Mouse (Mus musculus): ENCODE results near the gene Rnf215. TPM values are rescaled to one million over a fixed set of nuclear protein-coding genes. Genes with fewer than 3 reads are reported as not detected.
"Not testable (repeated sequence)": the region's sequence is repeated elsewhere in the genome, so short reads cannot be mapped to it uniquely, and the experiment has no call there.

The Rnf215 gene
- polyA plus RNA-seq, 2 experiments = 4.3 to 5.1 TPM

DNA sequence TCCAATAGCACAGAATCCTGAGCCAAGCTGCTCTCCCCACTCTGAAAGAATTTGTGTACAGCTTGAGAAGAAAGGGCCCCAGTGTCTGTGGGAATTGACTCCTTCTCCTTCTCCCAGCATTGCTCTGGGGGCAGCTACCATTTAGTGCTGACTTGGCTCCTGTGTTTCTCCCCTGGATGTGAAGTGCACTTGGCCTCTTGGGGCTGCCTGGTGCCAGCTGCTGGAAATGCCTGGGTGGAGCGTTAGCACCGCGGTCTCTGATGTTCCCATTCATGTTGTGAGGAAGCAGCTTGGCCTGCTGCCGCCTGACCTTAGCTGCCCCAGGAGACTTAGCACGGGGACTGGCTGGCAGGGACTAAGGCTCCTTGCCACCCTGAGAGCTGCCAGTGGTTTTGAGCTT, 39.6 kb downstream of the Rnf215 start:
- H3K4me1 ChIP-seq (replicated peaks; ENCODE audit: control insufficient read depth in 2 of 2, insufficient read depth in 2 of 2, low read length in 1 of 2) = no peaks in the 10 kb centered on the region
- no peak overlapping the region for H3K4me3 ChIP-seq (ENCODE audit: insufficient read depth in 1 of 2, low read depth in 2 of 2, low read length in 2 of 2)
- H3K9me3 ChIP-seq (ENCODE audit: control insufficient read depth, low read length) = no peaks in the 10 kb centered on the region
- no peak overlapping the region for H3K4me2 ChIP-seq (ENCODE audit: low read depth)
- H3K36me3 ChIP-seq (replicated peaks; ENCODE audit: control insufficient read depth, insufficient read depth, low read depth) = peaks cover 98% of the 10 kb centered on the region
- no peak overlapping the region for H3K27ac ChIP-seq
- no peak overlapping the region for H3K9ac ChIP-seq (replicated peaks)
- WGBS (ENCODE audit: insufficient replicate concordance) = 97% methylated on average over 5 of the region's 5 CpGs
- no peak for DNase-seq (ENCODE audit: low read depth in 3 of 3, low spot score in 3 of 3)
- no peaks in the 10 kb centered on the region for H3K27me3 ChIP-seq (ENCODE audit: control insufficient read depth, insufficient read depth, low read length)
- TF ChIP-seq EP300 (IDR thresholded peaks at IDR 0.05; ENCODE audit: low read depth) (no peak), CTCF (IDR thresholded peaks at IDR 0.05; ENCODE audit: low read depth) (no peak)
- no peak for ATAC-seq (ENCODE audit: insufficient read depth)

DNA sequence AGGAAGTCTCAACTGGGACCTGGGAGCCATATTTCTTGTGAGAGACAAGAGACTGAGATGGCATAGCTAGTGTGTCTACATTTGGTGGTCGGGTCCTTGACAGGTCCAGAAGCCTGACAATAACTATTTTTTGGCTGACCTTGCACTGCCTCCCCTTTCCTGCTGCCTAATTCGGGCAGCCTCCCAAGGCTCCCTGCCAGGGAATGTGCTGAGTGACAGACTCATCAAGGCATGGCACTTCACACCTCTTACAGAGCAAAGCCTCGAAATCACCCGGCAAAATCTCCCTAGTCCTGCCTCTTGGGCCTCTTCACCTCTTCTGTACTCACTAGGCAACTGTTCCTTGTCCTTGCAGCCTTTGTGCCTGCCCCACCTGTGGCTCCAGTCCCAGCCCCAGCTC, 42.7 kb downstream of the Rnf215 start:
- no peak for TF ChIP-seq EP300 (IDR thresholded peaks at IDR 0.05; ENCODE audit: low read depth)
- no peak for TF ChIP-seq CTCF (IDR thresholded peaks at IDR 0.05; ENCODE audit: low read depth)
- Histone ChIP-seq H3K4me1 (replicated peaks; ENCODE audit: control insufficient read depth in 2 of 2, insufficient read depth in 2 of 2, low read length in 1 of 2) (no peaks in the 10 kb centered on the region), H3K36me3 (replicated peaks; ENCODE audit: control insufficient read depth, insufficient read depth, low read depth) (peaks cover 92% of the 10 kb centered on the region), H3K27ac (no peak overlapping the region), H3K4me3 (ENCODE audit: insufficient read depth in 1 of 2, low read depth in 2 of 2, low read length in 2 of 2) (no peak overlapping the region), H3K9me3 (ENCODE audit: control insufficient read depth, low read length) (no peaks in the 10 kb centered on the region), H3K9ac (replicated peaks) (no peak overlapping the region), H3K27me3 (ENCODE audit: control insufficient read depth, insufficient read depth, low read length) (no peaks in the 10 kb centered on the region), H3K4me2 (ENCODE audit: low read depth) (no peak overlapping the region)
- DNase-seq (ENCODE audit: low read depth in 3 of 3, low spot score in 3 of 3) (no peak), ATAC-seq (ENCODE audit: insufficient read depth) (no peak)
- WGBS (ENCODE audit: insufficient replicate concordance) = 81% methylated on average over 4 of the region's 4 CpGs

- DNase-seq (ENCODE audit: low read depth in 3 of 3, low spot score in 3 of 3) = no peak
- 61% methylated on average over 1 of the region's 1 CpGs for WGBS (ENCODE audit: insufficient replicate concordance)
- Histone ChIP-seq H3K36me3 (replicated peaks; ENCODE audit: control insufficient read depth, insufficient read depth, low read depth) (peaks cover 50% of the 10 kb centered on the region), H3K9me3 (ENCODE audit: control insufficient read depth, low read length) (no peaks in the 10 kb centered on the region), H3K9ac (replicated peaks) (no peak overlapping the region), H3K27me3 (ENCODE audit: control insufficient read depth, insufficient read depth, low read length) (no peaks in the 10 kb centered on the region), H3K4me1 (replicated peaks; ENCODE audit: control insufficient read depth in 2 of 2, insufficient read depth in 2 of 2, low read length in 1 of 2) (no peaks in the 10 kb centered on the region; a peak in 1 of 4 replicates), H3K4me3 (ENCODE audit: insufficient read depth in 1 of 2, low read depth in 2 of 2, low read length in 2 of 2) (no peak overlapping the region), H3K27ac (no peak overlapping the region), H3K4me2 (ENCODE audit: low read depth) (no peak overlapping the region)
- TF ChIP-seq EP300 (IDR thresholded peaks at IDR 0.05; ENCODE audit: low read depth) (no peak), CTCF (IDR thresholded peaks at IDR 0.05; ENCODE audit: low read depth) (no peak)
- ATAC-seq (ENCODE audit: insufficient read depth) = no peak
Measured at GRCm38 (mm10) chr11:4182061-4182460, 47.1 kb downstream of the Rnf215 start.

DNA sequence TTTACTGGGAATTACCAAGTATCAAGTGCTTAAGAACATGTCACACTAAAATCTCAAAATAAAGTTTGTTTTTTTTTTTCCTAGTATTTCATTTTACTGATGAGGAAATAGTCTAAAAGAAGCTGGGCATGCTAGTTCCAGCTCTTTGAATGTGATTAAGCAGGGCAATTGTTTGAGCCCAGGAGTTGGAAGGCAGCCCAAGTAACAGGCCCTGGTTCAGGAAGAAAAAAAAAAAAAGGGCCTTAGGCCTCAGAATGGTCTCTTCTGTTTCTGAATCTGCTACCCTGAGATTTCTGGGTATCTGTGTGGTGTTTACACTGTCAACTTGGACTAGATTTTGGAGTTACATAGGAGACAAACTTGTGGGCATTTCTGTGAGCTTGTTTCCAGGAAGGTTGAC, 48.5 kb downstream of the Rnf215 start:
- TF ChIP-seq EP300 (IDR thresholded peaks at IDR 0.05; ENCODE audit: low read depth) (no peak), CTCF (IDR thresholded peaks at IDR 0.05; ENCODE audit: low read depth) (no peak)
- H3K27ac ChIP-seq = no peak overlapping the region
- ATAC-seq (ENCODE audit: insufficient read depth) = no peak

GRCm38 (mm10) chr11:4184251-4184952, 49.4 kb downstream of the Rnf215 start:
- peaks cover 28% of the 10 kb centered on the region for H3K36me3 ChIP-seq (replicated peaks; ENCODE audit: control insufficient read depth, insufficient read depth, low read depth)
- 70% methylated on average over 4 of the region's 4 CpGs for WGBS (ENCODE audit: insufficient replicate concordance)
- peaks cover 0 to 3% of the 10 kb centered on the region in 2 experiments; a peak in 3 of 4 replicates for H3K4me1 ChIP-seq (replicated peaks; ENCODE audit: control insufficient read depth in 2 of 2, insufficient read depth in 2 of 2, low read length in 1 of 2)

More for the DNA sequence above, 48.5 kb downstream of the Rnf215 start:
- H3K36me3 ChIP-seq (replicated peaks; ENCODE audit: control insufficient read depth, insufficient read depth, low read depth) = peaks cover 35% of the 10 kb centered on the region
- H3K4me1 ChIP-seq (replicated peaks; ENCODE audit: control insufficient read depth in 2 of 2, insufficient read depth in 2 of 2, low read length in 1 of 2) = peaks cover 0 to 3% of the 10 kb centered on the region in 2 experiments; a peak in 3 of 4 replicates
- H3K9ac ChIP-seq (replicated peaks) = no peak overlapping the region
- H3K4me2 ChIP-seq (ENCODE audit: low read depth) = no peak overlapping the region
- no peak overlapping the region for H3K4me3 ChIP-seq (ENCODE audit: insufficient read depth in 1 of 2, low read depth in 2 of 2, low read length in 2 of 2)
- no peaks in the 10 kb centered on the region for H3K27me3 ChIP-seq (ENCODE audit: control insufficient read depth, insufficient read depth, low read length)
- DNase-seq (ENCODE audit: low read depth in 3 of 3, low spot score in 3 of 3) = no peak
- H3K9me3 ChIP-seq (ENCODE audit: control insufficient read depth, low read length) = no peaks in the 10 kb centered on the region

GRCm38 (mm10) chr11:4185480-4185879, 50.5 kb downstream of the Rnf215 start:
- H3K4me2 ChIP-seq (ENCODE audit: low read depth) = not testable (repeated sequence)
- WGBS (ENCODE audit: insufficient replicate concordance) = 76% methylated on average over 6 of the region's 6 CpGs

More at GRCm38 (mm10) chr11:4184251-4184952, 49.4 kb downstream of the Rnf215 start:
- no peak overlapping the region for H3K4me2 ChIP-seq (ENCODE audit: low read depth)
- no peak for TF ChIP-seq CTCF (IDR thresholded peaks at IDR 0.05; ENCODE audit: low read depth)
- no peak for TF ChIP-seq EP300 (IDR thresholded peaks at IDR 0.05; ENCODE audit: low read depth)
- no peaks in the 10 kb centered on the region for H3K27me3 ChIP-seq (ENCODE audit: control insufficient read depth, insufficient read depth, low read length)
- no peaks in the 10 kb centered on the region for H3K9me3 ChIP-seq (ENCODE audit: control insufficient read depth, low read length)
- no peak overlapping the region for H3K27ac ChIP-seq
- H3K4me3 ChIP-seq (ENCODE audit: insufficient read depth in 1 of 2, low read depth in 2 of 2, low read length in 2 of 2) = no peak overlapping the region
- ATAC-seq (ENCODE audit: insufficient read depth) (no peak), DNase-seq (ENCODE audit: low read depth in 3 of 3, low spot score in 3 of 3) (no peak)
- H3K9ac ChIP-seq (replicated peaks) = no peak overlapping the region

More at GRCm38 (mm10) chr11:4185480-4185879, 50.5 kb downstream of the Rnf215 start:
- H3K9ac ChIP-seq (replicated peaks); H3K4me3 ChIP-seq (ENCODE audit: insufficient read depth in 1 of 2, low read depth in 2 of 2, low read length in 2 of 2); ATAC-seq (ENCODE audit: insufficient read depth); H3K4me1 ChIP-seq (replicated peaks; ENCODE audit: control insufficient read depth in 2 of 2, insufficient read depth in 2 of 2, low read length in 1 of 2); H3K9me3 ChIP-seq (ENCODE audit: control insufficient read depth, low read length); H3K27ac ChIP-seq; DNase-seq (ENCODE audit: low read depth in 3 of 3, low spot score in 3 of 3); H3K27me3 ChIP-seq (ENCODE audit: control insufficient read depth, insufficient read depth, low read length): not testable (repeated sequence)
- peaks cover 17% of the 10 kb centered on the region for H3K36me3 ChIP-seq (replicated peaks; ENCODE audit: control insufficient read depth, insufficient read depth, low read depth)
